Mouse (Mus musculus) spleen, adult 18-20 months (tissue): ENCODE results near the gene Gfi1b.

Source experiments
- DNase-seq, 2 experiments: peaks; one replicate each; pipeline ENCODE4 v3.0.0; 2022; ENCODE audit warnings: mixed read lengths in 2 of 2

Gene Gfi1b

GRCm38 (mm10) chr2:28621664-28622171 is at the start of gene Gfi1b:
TSS of gene Gfi1b (minus strand) at chr2:28621982.
- peak; percentile 67 to 70 for DNase-seq

GRCm38 (mm10) chr2:28671438-28671837 is 49.7 kb upstream of the Gfi1b start:
- no peak for DNase-seq

GRCm38 (mm10) chr2:28665818-28666217 is 44.0 kb upstream of the Gfi1b start:
- DNase-seq, result no peak

DNA sequence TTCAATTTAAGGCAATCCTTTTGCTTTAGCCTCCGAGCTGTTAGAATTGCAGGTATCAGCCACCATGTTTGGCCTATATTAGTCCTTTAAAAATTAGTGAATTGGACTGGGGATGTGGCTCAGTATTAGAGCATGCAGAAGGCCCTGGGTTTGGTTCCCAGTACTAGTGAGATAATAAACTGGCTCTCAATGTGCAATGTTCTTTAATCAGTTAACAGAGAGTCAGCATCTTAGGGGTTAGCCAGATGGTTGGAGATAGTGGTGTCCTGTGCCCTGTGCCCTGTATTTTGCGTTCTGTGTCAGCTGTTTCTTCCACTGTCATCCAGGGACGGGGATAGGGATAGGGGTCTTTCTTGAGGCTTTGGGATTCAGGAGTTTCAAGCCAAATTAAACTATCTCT is 41.1 kb upstream of the Gfi1b start:
- no peak for DNase-seq

- no peak for DNase-seq
These were observed 34.4 kb upstream of the Gfi1b start for GRCm38 (mm10) chr2:28656216-28656615.

DNA sequence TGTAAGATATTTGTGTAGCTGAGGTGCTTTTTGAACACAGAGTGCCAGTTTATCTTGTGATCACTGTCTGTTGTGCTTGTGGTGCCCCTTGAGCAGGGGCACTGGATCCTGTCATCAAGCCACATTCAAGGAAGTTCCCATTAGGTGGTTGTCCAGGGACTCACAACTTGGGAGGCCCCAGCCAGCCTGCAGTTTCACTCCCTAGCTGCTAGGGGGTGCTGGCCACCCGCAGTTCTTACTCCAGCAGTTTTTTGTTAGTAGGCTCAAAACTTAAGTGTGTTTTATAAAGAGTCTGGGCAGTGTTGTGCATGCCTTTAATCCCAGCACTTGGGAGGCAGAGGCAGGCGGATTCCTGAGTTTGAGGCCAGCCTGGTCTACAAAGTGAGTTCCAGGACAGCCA is 32.5 kb upstream of the Gfi1b start:
- peak in 1 of 2 experiments; percentile 22 for DNase-seq

GRCm38 (mm10) chr2:28653351-28653750 is 31.6 kb upstream of the Gfi1b start:
- no peak for DNase-seq

GRCm38 (mm10) chr2:28650526-28650925 is 28.7 kb upstream of the Gfi1b start:
- no peak for DNase-seq

GRCm38 (mm10) chr2:28643081-28643480 is 21.3 kb upstream of the Gfi1b start:
- no peak for DNase-seq

- DNase-seq, result no peak
These were observed 19.7 kb upstream of the Gfi1b start for GRCm38 (mm10) chr2:28641435-28641941.

GRCm38 (mm10) chr2:28640461-28641424 is 19.0 kb upstream of the Gfi1b start, which contains the start of gene Tsc1:
TSS of gene Tsc1 (plus strand) at chr2:28641228.
- DNase-seq, result peak; percentile 89 to 94

DNA sequence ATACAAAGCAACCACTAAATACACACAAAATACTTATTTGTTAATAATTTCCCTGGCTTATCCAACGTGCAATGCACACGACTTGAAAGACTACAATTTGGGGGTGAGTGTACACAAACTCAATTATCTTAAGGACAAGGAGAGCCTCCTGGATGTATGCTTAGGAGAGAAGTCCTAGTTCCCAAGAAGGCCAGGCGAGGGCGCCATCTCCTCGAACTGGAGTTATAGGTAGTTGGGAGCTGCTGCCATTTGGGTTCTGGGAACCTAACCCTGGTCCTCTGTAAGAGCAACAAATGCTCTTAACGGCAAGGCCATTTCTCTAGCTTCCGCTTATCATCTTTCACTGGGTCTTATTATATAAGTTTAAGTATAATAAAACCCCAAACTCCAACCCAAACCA is 18.0 kb upstream of the Gfi1b start:
- DNase-seq, result peak in 1 of 2 experiments; percentile 44

DNA sequence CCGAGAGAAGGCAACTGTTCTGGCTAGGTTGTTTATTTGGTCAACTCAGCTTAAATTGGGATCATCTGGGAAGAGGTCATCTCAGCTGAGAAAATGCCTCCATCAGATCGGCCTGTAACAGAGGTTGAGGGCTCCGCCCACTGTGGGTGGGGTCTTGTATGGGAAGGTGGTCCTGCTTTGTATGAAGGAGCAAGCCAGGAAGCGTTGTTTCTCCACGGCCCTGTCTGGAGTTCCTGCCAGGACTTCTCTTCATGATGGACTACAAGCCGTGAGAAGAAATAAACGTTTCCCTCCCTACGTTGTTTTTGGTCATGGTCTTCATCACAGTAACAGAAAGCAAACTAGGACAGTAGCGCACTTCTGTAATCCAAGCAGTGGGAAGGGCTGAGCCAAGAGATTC is 17.1 kb upstream of the Gfi1b start:
- peak in 1 of 2 experiments; percentile 31 for DNase-seq

DNA sequence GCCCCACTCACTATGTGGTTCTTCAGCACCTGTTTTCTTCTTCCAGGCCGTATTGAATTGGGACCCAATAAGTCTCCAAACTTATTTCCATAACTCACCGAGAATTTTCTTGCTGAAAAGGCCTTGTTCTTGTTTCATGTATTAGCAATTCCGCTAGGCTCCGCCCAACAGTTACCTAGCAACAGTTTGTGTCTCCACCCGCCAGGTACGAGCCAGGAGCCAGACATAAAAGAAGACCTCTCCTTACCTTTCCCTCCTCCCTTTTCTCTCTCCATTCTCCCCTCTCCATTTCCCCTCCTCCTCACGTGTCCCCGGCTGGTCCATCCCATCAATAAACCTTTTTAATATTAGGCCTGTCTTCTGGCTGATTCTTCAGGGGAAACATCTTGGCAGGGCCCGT is 16.6 kb upstream of the Gfi1b start:
- no peak for DNase-seq

GRCm38 (mm10) chr2:28637106-28637845 is 15.5 kb upstream of the Gfi1b start:
- no peak for DNase-seq

- no peak for DNase-seq
These were observed 13.4 kb upstream of the Gfi1b start for GRCm38 (mm10) chr2:28635199-28635598.

GRCm38 (mm10) chr2:28633136-28633535 is 11.4 kb upstream of the Gfi1b start:
- DNase-seq, result no peak

- no peak for DNase-seq
These were observed 10.8 kb upstream of the Gfi1b start for GRCm38 (mm10) chr2:28632626-28633025.

GRCm38 (mm10) chr2:28629911-28630381 is 8.2 kb upstream of the Gfi1b start:
- no peak for DNase-seq

DNA sequence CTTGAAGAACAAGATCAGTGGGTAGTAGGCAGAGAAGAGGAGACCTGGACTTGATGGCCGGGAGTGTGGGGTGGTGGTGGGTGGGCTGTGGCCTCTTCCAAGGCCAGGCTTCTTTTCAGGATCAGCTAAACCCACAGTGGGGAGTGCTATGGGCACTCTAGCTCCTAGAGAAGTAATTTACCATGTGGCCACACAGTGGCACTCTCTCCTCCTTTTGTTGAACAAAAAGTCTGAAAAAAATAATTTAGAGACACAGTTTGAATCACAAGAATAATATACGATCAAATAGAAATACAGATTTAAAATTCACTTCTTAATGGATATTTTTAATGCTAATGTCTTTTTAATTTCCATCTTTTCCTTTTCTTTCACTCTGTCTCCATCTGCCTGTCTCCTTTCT is 6.3 kb upstream of the Gfi1b start:
- DNase-seq, result no peak

DNA sequence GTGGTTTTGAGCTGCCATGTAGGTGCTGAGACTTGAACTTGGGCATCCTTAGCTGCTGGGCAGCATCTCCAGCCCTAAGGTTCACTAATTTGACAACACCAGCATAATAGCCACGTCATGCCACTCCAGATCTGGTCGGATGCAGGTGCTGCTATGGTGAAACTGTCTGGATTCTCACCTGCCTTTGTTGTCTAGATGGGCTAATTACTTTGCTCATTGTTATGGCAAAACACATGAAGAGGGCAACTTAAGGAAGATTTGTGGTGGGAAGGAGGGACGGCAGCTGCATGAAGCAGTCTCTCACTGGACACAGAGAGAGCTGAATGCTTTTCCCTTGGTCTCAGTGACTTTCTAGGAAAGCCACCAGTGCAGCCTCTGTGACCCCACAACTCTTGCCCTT is 4.3 kb upstream of the Gfi1b start:
- no peak for DNase-seq

DNA sequence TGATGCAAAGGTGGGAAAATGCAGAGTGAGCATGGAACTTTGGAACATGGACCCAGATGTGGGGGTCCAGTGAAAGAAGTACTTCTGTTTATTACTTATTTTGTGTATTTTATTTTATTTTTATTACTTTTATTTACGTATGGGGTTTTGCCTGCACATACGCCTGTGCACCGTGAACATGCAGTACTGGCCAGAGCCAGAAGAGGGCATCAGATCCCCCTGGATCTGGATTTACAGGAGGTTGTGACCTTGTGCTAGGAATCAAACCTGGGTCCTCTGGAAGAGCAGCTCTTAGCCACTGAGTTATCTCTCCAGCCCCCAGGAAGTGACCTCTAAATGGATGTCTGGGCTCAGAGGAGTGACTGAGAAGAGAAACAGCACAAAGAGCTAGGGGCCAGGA is 3.1 kb upstream of the Gfi1b start:
- no peak for DNase-seq

- DNase-seq, result peak; percentile 42 to 59
These were observed 841 bp upstream of the Gfi1b start for GRCm38 (mm10) chr2:28622521-28623124.
